Mouse (Mus musculus): Measurements from ENCODE around the gene Gnaq.

- TF ChIP-seq HCFC1 (IDR thresholded peaks at IDR 0.05; ENCODE audit: borderline replicate concordance, insufficient read depth, low read length) (no peak), CHD2 (IDR thresholded peaks at IDR 0.05; ENCODE audit: low read depth, low read length) (no peak)
These were observed 77.0 kb downstream of the Gnaq start for GRCm38 (mm10) chr19:16209616-16210015.

Measured in ES-E14 (cell line).